In genomic region chr2:118804474-118804873, GRCm38 (mm10) we compare ENCODE assay signal across 23 mouse cellular contexts. TPM values are rescaled to one million over a fixed set of nuclear protein-coding genes. Genes with fewer than 3 reads are reported as not detected.
DNase-seq lines count a peak whose midpoint lies in the region; ATAC-seq and TF ChIP-seq lines count a peak whose summit lies in the region.
"Had no signal": no experiment of that assay in that cellular context is flagged by ENCODE, and none has a peak within 500 bp of the region (broad histone marks: within the 10 kb centered on the region; RNA-seq: fewer than 3 reads in every experiment).

No protein-coding gene starts in this region.

- peak overlapping the region; percentile 35 for H3K4me2 ChIP-seq in liver, embryonic 14.5 days (ENCODE audit: low read depth)
- no peak overlapping the region for H3K4me2 ChIP-seq in midbrain, embryonic 15.5 days
- H3K4me2 ChIP-seq: forebrain, embryonic 15.5 days; heart, embryonic 12.5 days; limb, embryonic 12.5 days; midbrain, embryonic 11.5 days had no signal

- H3K4me1 ChIP-seq in lung, adult 2 months (ENCODE audit: control insufficient read depth, insufficient read depth, low read length) = peaks cover 4% of the 10 kb centered on the region; the same call in 1 of the 2 replicates
- peaks cover 49 to 60% of the 10 kb centered on the region in 2 experiments for H3K4me1 ChIP-seq in liver, embryonic 14.5 days (replicated peaks; ENCODE audit: control insufficient read depth in 2 of 2, insufficient read depth in 2 of 2, low read length in 1 of 2)
- H3K4me1 ChIP-seq in midbrain, embryonic 15.5 days = no peaks in the 10 kb centered on the region
- H3K4me1 ChIP-seq: forebrain, embryonic 15.5 days; limb, embryonic 12.5 days had no signal

- peak overlapping the region; percentile 94 for H3K27ac ChIP-seq in liver, embryonic 14.5 days
- H3K27ac ChIP-seq in midbrain, embryonic 15.5 days = no peak overlapping the region
- H3K27ac ChIP-seq: forebrain, embryonic 15.5 days; layer of hippocampus, adult 2 months; limb, embryonic 12.5 days had no signal

- DNase-seq in lung, postnatal 36 days = peak; percentile 25
- no peak for DNase-seq in lung, adult 2 months
- DNase-seq in c-Kit-positive CD71-negative TER-119-negative erythroid progenitor cells, embryonic 14.5 days (ENCODE audit: low read depth) = peak; percentile 30
- DNase-seq in liver, embryonic 14.5 days (ENCODE audit: low read depth in 3 of 3, low spot score in 3 of 3) = no peak
- DNase-seq in retina, postnatal 1 day = no peak
- no peak for DNase-seq in kidney, adult 11 months
- DNase-seq: cerebellum, postnatal 25 days; gastrocnemius, postnatal 36 days; heart, postnatal 36 days; spleen, adult 18-20 months; thymus, postnatal 36 days had no signal

- H3K4me3 ChIP-seq in lung, adult 2 months (replicated peaks; ENCODE audit: extremely low read depth, low read depth, low read length) = no peak overlapping the region
- H3K4me3 ChIP-seq in liver, embryonic 14.5 days (ENCODE audit: insufficient read depth in 1 of 2, low read depth in 2 of 2, low read length in 2 of 2) = no peak overlapping the region
- H3K4me3 ChIP-seq in midbrain, embryonic 15.5 days = no peak overlapping the region
- H3K4me3 ChIP-seq: erythroblast, embryonic 14.5 days; forebrain, embryonic 15.5 days; heart, embryonic 12.5 days; layer of hippocampus, adult 2 months; limb, embryonic 12.5 days had no signal

- TF ChIP-seq POLR2A in lung, adult 2 months (IDR thresholded peaks at IDR 0.05; ENCODE audit: borderline replicate concordance, extremely low read depth, low read depth, low read length) = no peak

- no peak for TF ChIP-seq EP300 in liver, embryonic 14.5 days (IDR thresholded peaks at IDR 0.05; ENCODE audit: low read depth)

- no peaks in the 10 kb centered on the region for H3K36me3 ChIP-seq in liver, embryonic 14.5 days (replicated peaks; ENCODE audit: control insufficient read depth, insufficient read depth, low read depth)
- H3K36me3 ChIP-seq in midbrain, embryonic 15.5 days (replicated peaks) = no peaks in the 10 kb centered on the region
- H3K36me3 ChIP-seq: forebrain, embryonic 15.5 days; G1E; heart, embryonic 12.5 days; limb, embryonic 12.5 days had no signal

- ATAC-seq in liver, embryonic 14.5 days (ENCODE audit: insufficient read depth) = no peak
- peak; percentile 98 for ATAC-seq in monocyte, adult 5-6 weeks (replicated peaks; ENCODE audit: insufficient number of reproducible peaks, low FRiP score, low TSS enrichment, poor library complexity, severe bottlenecking)
- no peak for ATAC-seq in midbrain, embryonic 15.5 days (replicated peaks)
- ATAC-seq: forebrain, embryonic 15.5 days had no signal

- H3K9me3 ChIP-seq in liver, embryonic 14.5 days (ENCODE audit: control insufficient read depth, low read length) = no peaks in the 10 kb centered on the region
- no peaks in the 10 kb centered on the region for H3K9me3 ChIP-seq in midbrain, embryonic 15.5 days
- H3K9me3 ChIP-seq: forebrain, embryonic 15.5 days; G1E; heart, embryonic 12.5 days; limb, embryonic 12.5 days had no signal

- H3K27me3 ChIP-seq in liver, embryonic 14.5 days (ENCODE audit: control insufficient read depth, insufficient read depth, low read length) = no peaks in the 10 kb centered on the region
- no peaks in the 10 kb centered on the region for H3K27me3 ChIP-seq in midbrain, embryonic 15.5 days (replicated peaks)
- H3K27me3 ChIP-seq: forebrain, embryonic 15.5 days; heart, embryonic 12.5 days had no signal

- 68% methylated on average over 2 of the region's 2 CpGs for WGBS in lung, adult 2 months
- WGBS in liver, embryonic 14.5 days (ENCODE audit: insufficient replicate concordance) = 19% methylated on average over 2 of the region's 2 CpGs
- WGBS in midbrain, embryonic 15.5 days = 82% methylated on average over 2 of the region's 2 CpGs

- TF ChIP-seq CTCF in lung, adult 2 months (IDR thresholded peaks at IDR 0.05; ENCODE audit: insufficient read depth, low read length) = no peak
- TF ChIP-seq CTCF in liver, embryonic 14.5 days (IDR thresholded peaks at IDR 0.05; ENCODE audit: low read depth) = no peak

- H3K9ac ChIP-seq in liver, embryonic 14.5 days (replicated peaks) = peak overlapping the region; percentile 16; the same call in 1 of the 2 replicates
- no peak overlapping the region for H3K9ac ChIP-seq in midbrain, embryonic 15.5 days
- H3K9ac ChIP-seq: forebrain, embryonic 15.5 days; heart, embryonic 12.5 days; limb, embryonic 12.5 days had no signal

RNA-seq across cellular contexts. Expression of gene Knstrn, which starts 9.3 kb away (rescaled TPM):
- 0.70 and 1.0 TPM in 2 replicates for polyA plus RNA-seq in lung, adult 2 months (2012; rRNA removed)
- 22.9 and 50.8 TPM in 2 replicates for polyA plus RNA-seq in liver, embryonic 14.5 days (2012; rRNA removed)
- polyA plus RNA-seq in liver, embryonic 14.5 days (2014; fragmentation: Nextera tagmentation; extraction: Ambion mirVana) = 84.7 and 88.1 TPM in 2 replicates
- 6.5 to 23.1 TPM (median 15.4 TPM) in 3 replicates for total RNA-seq in monocyte, adult 5-6 weeks (2017)
- polyA plus RNA-seq in midbrain, embryonic 15.5 days (2015; fragmentation: Nextera tagmentation; extraction: Ambion mirVana) = 17.7 and 20.9 TPM in 2 replicates

RNA-seq across cellular contexts. Expression of gene Disp2, which starts 25.0 kb away (rescaled TPM):
- 5.8 and 9.2 TPM in 2 replicates for polyA plus RNA-seq in lung, adult 2 months (2012; rRNA removed)
- polyA plus RNA-seq in liver, embryonic 14.5 days (2012; rRNA removed) = 0.21 and 0.40 TPM in 2 replicates
- 0.25 and 0.27 TPM in 2 replicates for polyA plus RNA-seq in liver, embryonic 14.5 days (2014; fragmentation: Nextera tagmentation; extraction: Ambion mirVana)
- total RNA-seq in monocyte, adult 5-6 weeks (2017) = not detected in 3 replicates
- polyA plus RNA-seq in midbrain, embryonic 15.5 days (2015; fragmentation: Nextera tagmentation; extraction: Ambion mirVana) = 65.5 and 75.2 TPM in 2 replicates
- total RNA-seq: gastrocnemius, postnatal 36 days had no signal
- polyA plus RNA-seq: erythroblast, embryonic 14.5 days had no signal

RNA-seq across cellular contexts. Expression of gene Phgr1, which starts 31.9 kb away (rescaled TPM):
- 2.2 and 70.4 TPM in 2 replicates for polyA plus RNA-seq in lung, adult 2 months (2012; rRNA removed)
- not detected in 2 replicates for polyA plus RNA-seq in liver, embryonic 14.5 days (2012; rRNA removed)
- polyA plus RNA-seq in liver, embryonic 14.5 days (2014; fragmentation: Nextera tagmentation; extraction: Ambion mirVana) = not detected in 2 replicates
- not detected in 3 replicates for total RNA-seq in monocyte, adult 5-6 weeks (2017)
- polyA plus RNA-seq in midbrain, embryonic 15.5 days (2015; fragmentation: Nextera tagmentation; extraction: Ambion mirVana) = not detected in 2 replicates
- total RNA-seq: adrenal gland, adult 18-20 months; G1E; gastrocnemius, postnatal 36 days; heart, postnatal 36 days; layer of hippocampus, adult 2 months had no signal
- polyA plus RNA-seq: embryonic facial prominence, embryonic 11.5 days; erythroblast, embryonic 14.5 days; forebrain, embryonic 15.5 days; G1E; heart, embryonic 12.5 days; kidney, embryonic 16.5 days; limb, embryonic 12.5 days; midbrain, embryonic 11.5 days had no signal

RNA-seq across cellular contexts. Expression of gene Ccdc9b, which starts 42.0 kb away (rescaled TPM):
- 20.8 and 27.6 TPM in 2 replicates for polyA plus RNA-seq in lung, adult 2 months (2012; rRNA removed)
- 0.28 and 0.39 TPM in 2 replicates for polyA plus RNA-seq in liver, embryonic 14.5 days (2012; rRNA removed)
- polyA plus RNA-seq in liver, embryonic 14.5 days (2014; fragmentation: Nextera tagmentation; extraction: Ambion mirVana) = 0.04 and 0.16 TPM in 2 replicates
- 0.10 to 0.19 TPM in 2 of 3 replicates, not detected in the other for total RNA-seq in monocyte, adult 5-6 weeks (2017)
- polyA plus RNA-seq in midbrain, embryonic 15.5 days (2015; fragmentation: Nextera tagmentation; extraction: Ambion mirVana) = 1.3 and 2.1 TPM in 2 replicates
- polyA plus RNA-seq: erythroblast, embryonic 14.5 days; G1E had no signal

RNA-seq across cellular contexts. Expression of gene Ivd, which starts 57.3 kb away (rescaled TPM):
- 56.4 and 77.5 TPM in 2 replicates for polyA plus RNA-seq in lung, adult 2 months (2012; rRNA removed)
- polyA plus RNA-seq in liver, embryonic 14.5 days (2012; rRNA removed) = 23.1 and 26.3 TPM in 2 replicates
- 23.3 and 27.4 TPM in 2 replicates for polyA plus RNA-seq in liver, embryonic 14.5 days (2014; fragmentation: Nextera tagmentation; extraction: Ambion mirVana)
- total RNA-seq in monocyte, adult 5-6 weeks (2017) = 9.5 to 16.2 TPM (median 13.5 TPM) in 3 replicates
- 43.0 and 50.4 TPM in 2 replicates for polyA plus RNA-seq in midbrain, embryonic 15.5 days (2015; fragmentation: Nextera tagmentation; extraction: Ambion mirVana)

Comparison
In these comparisons a context has a peak if more than half of its experiments do, and no peak if none do; other contexts are left out.
1. DNase-seq: peak in lung, postnatal 36 days (single experiment) and c-Kit-positive CD71-negative TER-119-negative erythroid progenitor cells, embryonic 14.5 days (single experiment); none in lung, adult 2 months (single experiment), liver, embryonic 14.5 days (0 of 3), retina, postnatal 1 day (single experiment) and kidney, adult 11 months (single experiment).